Mouse (Mus musculus): Measurements from ENCODE around the gene Gm45716. TPM values are rescaled to one million over a fixed set of nuclear protein-coding genes. Genes with fewer than 3 reads are reported as not detected.

Gm45716 gene
- total RNA-seq, 2 experiments from 2014 or later: 10.0 to 11.7 TPM

DNA sequence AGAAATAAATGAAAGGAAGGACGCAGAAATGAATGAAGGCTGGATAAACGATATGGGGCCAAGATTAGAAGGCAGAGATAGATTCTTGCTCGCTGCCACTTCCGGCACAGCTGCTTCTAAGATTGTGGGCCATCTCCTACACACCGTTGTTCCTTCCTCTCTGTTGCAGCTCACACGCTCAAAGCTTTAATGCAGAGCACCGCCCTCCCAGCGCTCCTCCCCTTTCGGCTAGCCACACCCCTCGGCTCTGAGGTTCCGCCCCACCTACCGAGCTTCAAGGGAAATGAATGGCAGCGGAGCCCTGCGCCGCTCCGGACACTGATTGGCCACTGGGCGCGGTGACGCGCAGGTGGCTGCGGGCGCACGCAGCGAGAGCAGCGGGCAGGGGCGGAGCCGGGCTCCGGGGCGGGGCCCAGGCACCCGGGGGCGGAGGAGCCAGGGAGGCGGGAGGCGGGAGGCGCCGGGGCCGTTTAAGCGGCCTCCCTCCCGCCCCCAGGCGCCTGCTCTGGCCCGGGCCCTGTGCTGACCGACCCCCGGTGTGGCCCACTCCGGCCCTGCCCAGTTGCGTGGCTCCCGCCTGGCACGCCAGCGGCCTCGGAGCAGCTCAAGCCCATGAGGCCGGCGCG lies 61.7 kb downstream of the Gm45716 start, which contains the start of gene Mmd:
TSS of gene Mmd (plus strand) at position 432 of the 626 bp plus-strand sequence.
- DNase-seq (ENCODE audit: low spot score in 2 of 2): peak; percentile 92 to 96

DNA sequence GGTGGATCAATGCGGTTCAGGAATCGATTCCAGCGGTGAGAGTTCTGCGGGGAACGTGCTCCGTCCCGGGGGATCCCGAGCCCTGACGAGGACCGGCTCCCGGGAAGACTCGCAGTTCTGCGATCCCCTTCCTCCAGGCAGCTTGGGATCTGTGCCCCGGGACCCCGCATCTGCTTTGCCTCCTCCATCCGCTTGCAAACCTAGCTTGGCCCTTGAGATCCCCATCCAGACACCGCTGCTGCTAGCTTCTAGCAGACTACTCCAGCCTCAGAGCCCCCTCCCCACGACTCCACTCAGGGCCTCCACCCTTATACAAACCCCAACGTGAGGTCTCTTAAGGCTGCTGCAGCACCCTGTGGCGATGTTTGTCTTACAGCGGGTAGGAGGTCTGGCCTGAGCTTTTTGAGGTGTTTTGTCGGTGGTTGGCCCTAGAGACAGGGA lies 62.2 kb downstream of the Gm45716 start:
- DNase-seq (ENCODE audit: low spot score in 2 of 2): peak in 1 of 2 experiments; percentile 35

DNA sequence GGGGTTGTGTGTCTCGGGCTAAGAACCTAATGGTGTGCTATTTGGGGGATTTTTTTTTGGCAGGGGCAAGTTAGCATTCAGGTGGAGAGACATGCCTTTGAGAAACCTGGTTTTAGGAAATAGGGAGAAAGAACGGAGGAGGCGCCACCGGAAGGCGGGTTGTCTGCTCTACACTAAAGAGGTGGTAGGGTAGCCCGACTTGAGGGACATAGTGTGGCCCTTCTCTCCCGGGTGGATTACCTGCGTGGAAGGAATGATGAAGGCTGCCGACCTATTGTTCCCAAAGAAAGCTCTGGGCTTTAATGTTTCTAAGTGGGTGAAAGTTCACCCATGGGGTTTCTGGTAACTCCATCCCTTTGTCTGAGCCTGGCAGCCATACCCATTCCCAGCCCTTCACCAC lies 62.7 kb downstream of the Gm45716 start:
- no peak for DNase-seq (ENCODE audit: low spot score in 2 of 2)

DNA sequence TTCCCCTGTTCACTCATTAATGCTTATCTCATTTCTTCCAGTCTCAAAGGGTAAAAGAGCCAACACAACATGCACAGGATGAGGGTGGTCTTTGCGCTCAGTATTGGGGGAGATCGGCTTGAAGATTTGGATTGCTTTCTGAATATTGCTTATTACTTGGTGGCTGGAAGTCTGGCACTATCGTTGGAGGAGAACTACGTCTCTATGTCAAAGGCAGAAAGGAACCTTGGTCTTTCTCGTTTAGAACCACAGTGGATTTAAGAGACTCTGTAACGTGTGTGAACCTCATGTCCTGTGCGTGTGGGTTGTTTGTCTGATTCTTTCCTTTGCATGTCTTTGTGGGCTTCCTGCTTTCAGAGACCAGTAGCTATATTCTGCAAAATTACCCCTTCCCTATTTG lies 63.2 kb downstream of the Gm45716 start:
- DNase-seq (ENCODE audit: low spot score in 2 of 2): no peak

DNA sequence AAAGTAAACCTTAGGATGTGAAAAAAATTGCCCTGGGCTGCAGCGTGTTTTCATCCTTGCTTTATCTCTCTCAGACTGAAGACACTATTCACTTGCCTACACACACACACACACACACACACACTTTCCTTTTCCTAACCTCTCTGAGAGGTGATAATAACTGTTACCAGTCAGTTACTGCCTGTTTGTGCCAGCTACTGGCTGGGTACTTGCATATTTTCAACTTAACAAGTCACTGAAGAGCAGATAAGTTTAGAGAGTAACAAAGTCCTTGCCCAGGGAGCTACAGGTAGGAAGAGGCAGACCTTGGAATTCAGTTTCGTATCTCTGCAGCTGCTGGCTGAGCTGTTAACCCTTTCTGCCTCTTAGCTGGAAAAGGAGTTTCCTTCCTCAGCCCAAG lies 64.4 kb downstream of the Gm45716 start:
- DNase-seq (ENCODE audit: low spot score in 2 of 2): no peak

DNA sequence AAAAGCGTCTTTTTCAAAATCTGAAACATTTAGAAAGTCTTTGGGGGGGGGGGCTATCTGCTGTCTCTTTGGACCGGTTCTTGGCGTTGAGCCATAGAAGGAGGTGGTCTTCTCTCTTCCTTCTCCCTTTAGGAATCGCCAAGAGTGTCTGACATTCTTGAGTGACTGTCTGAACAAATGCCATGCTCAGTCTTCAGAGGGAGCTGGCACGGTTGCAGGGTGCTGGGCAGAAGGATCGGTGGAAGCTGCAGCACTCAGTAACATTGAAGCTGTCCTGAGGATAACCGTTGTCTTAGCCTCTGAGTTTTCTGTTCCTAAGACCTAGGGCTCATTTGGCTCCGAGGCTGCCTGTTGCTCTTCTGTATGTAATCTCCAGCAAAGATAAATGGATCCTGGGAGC lies 64.9 kb downstream of the Gm45716 start:
- no peak for DNase-seq (ENCODE audit: low spot score in 2 of 2)

DNA sequence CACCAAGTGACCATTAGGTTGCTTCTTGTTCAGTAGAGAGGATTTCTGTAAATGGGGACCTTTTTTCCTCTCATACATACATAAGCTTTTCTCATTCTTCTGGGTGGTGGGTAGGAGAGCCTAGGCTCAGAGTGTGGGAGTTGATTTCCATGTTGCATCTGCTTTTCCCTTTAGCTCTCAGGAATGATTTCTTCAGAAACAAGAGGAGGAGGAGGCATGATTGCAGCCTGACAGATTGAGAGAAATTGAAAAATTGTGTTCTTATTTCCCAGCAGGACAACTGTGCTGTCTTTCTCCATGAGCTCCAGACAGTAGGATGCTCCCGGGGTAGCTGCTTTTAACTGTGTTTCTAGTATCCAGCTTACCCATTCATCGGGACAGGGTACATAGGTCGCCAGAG lies 67.1 kb downstream of the Gm45716 start:
- no peak for DNase-seq (ENCODE audit: low spot score in 2 of 2)

DNA sequence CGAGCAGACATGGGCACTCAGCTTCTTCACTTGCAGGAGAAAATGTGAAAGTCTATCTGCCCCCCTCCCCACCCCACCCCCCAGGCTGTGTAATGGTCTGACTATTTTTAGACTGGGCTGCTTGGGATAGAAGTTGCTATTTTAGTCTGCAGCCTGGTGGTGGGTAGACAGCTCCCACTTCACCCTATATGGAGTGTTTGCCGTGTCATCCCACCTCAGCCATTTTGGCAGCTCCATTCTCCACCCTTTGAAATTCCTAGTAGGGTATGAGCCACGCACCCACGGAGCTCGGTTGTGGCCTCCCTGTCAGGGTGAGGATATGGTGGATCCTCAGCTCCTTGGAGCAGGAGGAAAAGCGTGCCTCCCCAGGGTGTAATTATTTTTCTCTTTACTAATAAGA lies 68.2 kb downstream of the Gm45716 start:
- no peak for DNase-seq (ENCODE audit: low spot score in 2 of 2)

DNA sequence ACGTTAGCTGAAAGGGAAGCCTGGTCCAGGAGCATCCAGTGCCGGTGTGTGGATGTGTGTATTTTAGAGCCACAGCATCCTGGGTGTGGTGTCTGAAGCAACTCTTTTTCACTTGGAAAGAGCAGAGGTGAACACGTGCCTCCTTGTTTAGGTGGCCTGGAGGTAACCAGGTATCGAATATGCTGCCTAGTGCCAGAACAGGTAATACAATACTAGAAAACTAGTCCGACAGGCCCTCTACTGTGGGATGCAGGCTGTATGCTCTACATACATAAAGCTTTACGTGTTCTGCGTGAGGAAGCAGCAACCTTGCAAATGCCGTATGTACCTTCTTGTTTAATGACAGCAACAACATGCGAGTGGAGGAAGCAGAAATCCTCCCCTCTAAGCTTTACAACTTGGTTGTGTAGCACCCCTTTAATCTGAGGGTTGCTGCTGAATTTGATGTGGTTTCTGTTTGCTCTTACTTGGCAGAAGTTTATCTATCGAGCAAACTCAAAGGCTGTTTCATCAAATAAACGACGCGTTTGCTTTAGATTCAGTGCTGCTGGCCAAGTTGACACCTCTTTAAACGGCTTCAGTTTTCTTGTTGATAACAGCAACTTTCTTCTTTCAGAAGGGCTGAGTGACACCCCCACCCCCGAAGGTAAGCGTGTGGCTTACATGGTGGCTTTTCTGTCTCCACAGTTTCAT lies 69.5 kb downstream of the Gm45716 start:
- no peak for DNase-seq (ENCODE audit: low spot score in 2 of 2)

DNA sequence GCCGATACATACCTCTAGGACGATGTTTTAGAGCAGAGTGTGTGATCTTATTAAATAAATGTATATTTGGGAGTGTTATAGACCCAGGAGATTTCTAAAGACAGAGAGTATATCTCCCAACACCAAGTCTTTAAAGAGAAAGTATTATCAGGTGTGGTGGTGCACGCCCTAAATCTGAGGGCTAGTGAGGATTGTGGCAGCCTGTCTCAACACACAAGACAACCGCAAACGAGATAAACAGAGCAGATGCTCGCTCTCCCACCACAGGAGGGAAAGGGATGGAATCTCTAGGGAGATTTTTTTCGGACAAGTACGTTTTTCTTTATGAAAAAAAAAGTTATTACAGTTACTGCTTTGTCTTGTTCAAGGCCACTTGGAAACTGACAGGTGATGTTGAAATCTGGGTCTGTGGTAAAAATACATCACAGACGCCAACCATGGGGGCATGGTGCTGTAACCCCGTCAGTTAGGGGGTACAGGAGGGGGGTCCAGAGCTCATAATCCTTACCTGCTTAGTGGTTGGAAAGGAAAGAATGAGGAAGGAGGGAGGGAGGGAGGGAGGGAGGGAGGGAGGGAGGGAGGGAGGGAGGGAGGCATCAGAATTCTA lies 70.9 kb downstream of the Gm45716 start:
- DNase-seq (ENCODE audit: low spot score in 2 of 2): no peak

DNA sequence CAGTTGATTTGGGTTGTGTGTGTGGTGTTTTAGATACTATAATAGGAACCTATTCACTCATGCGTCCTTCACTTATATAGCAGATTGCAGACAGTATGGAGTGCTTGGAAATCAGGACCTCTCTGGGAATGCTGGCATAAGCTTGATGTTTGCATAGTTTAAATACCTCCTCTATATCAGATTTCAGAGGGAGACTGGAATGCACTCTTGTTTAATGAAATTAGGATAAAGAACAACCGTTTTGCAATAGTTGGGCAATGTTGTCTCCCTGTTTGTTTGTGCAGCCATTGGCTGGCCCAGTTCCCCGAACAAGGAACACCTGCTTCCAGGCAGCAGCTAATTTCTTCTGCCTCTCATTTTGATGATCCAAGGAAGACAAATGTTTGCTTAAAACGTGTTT lies 71.6 kb downstream of the Gm45716 start:
- no peak for DNase-seq (ENCODE audit: low spot score in 2 of 2)

DNA sequence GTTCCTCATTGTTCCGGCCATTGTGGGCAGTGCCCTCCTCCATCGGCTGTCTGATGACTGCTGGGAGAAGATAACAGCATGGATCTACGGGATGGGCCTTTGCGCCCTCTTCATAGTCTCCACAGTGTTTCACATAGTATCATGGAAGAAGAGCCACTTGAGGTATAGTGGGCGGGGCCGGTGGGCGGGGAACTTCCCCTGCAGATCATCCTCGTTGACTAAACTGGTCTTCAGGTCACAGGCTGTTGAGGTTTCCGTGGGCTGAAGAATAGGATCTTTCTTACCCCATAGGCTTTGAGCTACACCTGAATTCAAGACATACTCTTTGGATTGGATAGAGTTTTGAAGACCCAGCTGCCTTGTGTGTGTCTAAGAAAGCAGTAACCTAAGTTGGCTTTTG lies 72.3 kb downstream of the Gm45716 start:
- DNase-seq (ENCODE audit: low spot score in 2 of 2): no peak

DNA sequence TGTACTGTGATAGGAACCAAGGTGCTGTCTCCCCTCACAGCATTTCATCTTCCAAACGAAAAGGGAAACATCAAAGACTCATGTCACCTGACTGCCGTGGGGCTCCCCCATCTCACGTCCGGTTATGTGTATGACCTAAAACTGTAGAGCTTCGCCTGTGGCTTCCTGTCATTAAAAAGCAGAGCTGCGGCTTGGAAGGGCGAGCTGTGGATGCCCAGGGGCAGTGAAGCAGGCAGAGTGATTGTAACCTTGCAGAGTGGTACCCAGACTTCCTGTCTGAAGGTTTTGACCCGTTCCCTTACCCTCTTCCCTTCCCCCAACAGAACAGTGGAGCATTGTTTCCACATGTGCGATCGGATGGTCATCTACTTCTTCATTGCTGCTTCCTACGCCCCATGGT lies 76.7 kb downstream of the Gm45716 start:
- no peak for DNase-seq (ENCODE audit: low spot score in 2 of 2)

DNA sequence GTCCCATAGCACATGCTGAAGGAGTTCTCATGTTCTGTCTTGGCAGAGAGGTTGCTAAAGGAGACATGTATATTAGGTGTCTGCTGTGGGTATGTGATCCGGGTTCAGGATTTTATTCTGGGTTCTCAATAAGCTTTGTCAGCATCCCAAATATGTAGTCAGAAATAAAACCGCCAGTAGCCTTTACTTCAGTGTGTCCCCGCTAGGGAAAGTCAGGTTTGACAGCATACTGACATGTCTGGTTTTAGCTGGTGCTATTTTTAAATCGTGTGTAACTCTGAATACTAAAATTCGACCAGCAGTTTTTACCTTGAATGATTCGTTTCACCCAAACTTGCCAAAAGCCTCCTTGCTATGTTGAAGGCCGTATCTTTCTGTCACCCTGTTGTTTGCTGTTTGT lies 78.1 kb downstream of the Gm45716 start:
- DNase-seq (ENCODE audit: low spot score in 2 of 2): no peak

DNA sequence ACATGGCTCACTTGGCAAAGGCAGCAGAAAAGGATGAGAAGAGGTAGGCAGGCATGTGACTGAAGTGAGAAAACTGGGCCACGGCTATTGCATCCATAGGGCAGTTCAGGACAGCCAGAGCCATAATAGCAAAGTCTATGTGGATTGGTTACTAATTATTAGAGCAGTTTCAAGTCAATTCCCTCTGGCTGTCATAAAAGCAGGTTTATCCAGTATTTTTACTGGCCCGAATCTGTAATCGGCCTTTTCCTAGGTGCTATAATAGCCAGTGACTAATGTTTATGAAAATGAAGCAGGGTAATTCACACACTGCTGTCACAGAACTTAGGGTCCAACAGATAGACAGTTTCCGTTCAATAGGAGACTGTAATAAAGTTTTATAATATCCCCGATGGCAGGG lies 81.5 kb downstream of the Gm45716 start:
- no peak for DNase-seq (ENCODE audit: low spot score in 2 of 2)

DNA sequence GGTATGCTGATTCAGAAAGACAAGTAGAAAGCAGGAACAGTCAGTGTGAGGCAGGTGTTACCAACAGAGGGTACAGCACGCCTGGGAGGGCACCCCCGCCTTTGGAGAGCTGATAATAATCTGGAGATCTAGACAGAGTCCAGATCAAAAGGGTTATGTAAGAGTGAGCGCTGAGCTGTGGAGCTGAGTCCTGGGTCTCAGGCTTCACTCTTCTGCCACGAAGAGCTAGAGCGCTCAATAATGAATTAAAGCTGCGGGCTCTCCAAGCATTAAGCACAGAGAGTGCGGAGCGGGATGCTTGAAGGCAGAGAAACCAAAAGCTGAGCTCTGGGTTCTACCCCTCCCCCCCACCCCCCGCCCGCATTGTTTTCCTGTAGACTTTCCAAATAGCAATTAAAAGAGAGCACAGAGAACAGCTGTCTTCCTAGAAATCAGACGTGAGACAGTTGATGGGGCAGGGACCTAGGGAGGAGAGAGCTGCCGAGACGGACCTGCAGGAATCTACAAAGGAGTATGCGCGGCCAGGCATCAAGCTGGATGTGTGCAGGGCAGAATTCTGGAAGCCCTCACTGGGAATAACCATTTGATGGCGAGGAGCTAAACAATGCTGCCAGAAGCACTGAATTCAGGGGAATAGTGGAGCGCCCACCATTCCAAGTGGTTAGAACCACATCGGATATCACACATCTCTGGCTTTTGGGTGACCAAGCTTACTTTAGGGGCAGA lies 82.1 kb downstream of the Gm45716 start:
- DNase-seq (ENCODE audit: low spot score in 2 of 2): no peak

DNA sequence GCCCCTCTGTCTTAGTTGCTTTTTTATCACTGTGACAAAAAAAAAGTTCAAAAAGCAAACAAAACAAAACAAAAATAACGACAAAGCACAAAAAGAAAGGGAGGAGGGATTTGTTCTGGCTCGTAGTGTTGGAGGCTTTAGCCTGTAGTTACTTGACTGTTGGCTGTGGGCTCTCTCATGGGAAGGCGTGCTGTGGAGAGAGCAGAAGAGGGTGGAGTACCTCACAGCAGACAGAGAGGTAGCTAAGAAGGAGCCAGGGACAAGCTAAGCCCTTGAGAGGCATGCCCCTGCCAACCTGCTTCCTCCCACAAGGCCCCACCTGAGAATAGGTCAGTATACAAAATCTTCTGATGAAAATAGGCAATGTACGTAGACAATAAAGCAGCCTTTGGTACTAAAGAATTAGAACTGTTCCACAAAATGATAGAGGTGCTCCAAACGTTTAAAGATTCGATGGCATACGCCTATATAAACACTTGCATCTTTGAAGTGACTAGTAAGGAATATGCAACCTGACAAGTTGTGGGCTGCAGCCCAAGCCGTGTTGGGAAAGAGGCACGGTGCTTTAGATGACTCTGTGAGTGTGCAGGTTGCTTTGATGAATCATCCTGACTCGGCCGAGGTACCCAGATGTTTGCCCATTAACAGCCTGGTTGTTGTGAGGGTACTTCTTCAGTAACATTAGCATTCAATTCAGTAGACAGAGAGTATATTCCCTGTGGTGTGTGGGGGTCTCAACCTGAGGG lies 82.8 kb downstream of the Gm45716 start:
- no peak for DNase-seq (ENCODE audit: low spot score in 2 of 2)

DNA sequence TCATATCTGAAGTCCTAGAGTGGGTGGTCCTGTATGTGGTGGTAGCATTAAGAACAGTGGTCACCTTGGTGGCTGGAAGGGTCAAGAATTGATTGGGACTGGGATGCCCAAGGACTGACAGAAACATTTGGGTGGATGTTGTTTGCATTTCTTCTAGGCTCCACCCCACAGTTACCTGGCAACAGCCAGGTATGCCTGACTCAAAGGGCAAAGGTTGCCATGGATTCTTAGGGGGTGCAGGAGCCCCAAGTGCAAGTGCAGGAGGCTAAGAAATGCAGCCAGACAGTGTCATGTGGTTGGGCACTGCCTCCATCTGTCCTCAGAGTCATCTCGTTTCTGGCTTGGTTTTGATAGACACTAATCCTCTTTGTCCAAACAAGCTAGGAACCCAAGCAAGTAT lies 86.7 kb downstream of the Gm45716 start:
- DNase-seq (ENCODE audit: low spot score in 2 of 2): no peak

DNA sequence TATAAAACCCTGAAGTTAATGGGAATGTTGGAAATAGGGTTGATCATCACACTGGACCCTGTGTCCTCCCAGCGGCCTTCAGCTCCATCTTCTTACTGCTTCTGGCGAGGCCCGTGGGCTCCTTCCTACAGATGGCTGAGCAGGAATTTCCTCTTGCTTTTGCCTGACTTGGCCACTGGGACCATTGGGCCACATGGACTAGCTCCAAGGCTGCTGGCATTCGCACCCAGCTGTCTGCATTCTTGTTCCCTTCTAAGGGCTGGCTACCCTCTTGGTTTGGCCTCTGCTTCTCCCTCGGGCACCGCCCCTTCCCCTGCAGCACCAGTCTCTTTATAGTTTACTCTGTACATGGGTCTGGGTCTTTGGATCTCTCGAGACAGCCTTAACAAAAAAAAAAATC lies 88.2 kb downstream of the Gm45716 start:
- peak; percentile 28 to 65 for DNase-seq (ENCODE audit: low spot score in 2 of 2)

DNA sequence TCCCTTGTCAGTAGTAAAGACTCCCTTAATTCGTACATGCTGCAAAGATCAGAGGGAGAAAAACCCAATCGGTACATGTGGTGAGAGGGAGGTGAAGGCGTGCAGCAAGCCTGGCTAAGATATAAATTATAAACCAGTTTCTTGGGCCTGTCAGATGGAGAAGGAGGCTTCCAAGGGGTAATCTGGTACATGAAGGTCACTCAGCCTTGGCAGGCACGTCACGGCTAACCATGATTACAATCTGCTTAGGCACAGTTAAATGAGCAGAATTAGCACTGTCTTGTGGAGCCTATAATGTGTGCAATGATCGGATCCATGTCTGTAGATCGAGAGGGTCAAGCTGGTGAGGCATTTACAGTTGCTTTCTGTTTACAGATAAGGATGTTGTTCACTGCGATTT lies 88.7 kb downstream of the Gm45716 start:
- DNase-seq (ENCODE audit: low spot score in 2 of 2): no peak

DNA sequence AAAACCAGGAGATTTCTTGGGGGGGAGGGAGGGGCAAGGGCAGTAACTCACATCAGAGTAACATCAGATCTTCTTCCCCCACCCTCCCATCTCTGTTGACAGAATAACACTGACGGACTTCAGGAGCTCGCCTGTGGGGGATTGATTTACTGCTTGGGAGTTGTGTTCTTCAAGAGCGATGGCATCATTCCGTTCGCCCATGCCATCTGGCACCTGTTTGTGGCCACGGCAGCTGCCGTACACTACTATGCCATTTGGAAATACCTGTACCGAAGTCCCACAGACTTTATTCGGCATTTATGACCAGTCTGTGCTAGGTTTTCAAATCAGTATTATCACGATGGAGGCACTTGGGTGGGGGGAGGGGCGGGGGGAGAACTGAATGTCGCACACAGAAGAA lies 89.1 kb downstream of the Gm45716 start:
- DNase-seq (ENCODE audit: low spot score in 2 of 2): peak in 1 of 2 experiments; percentile 14
